Mouse (Mus musculus) central nervous system, embryonic 14 days (tissue): Measurements from ENCODE around the gene Uox. TPM values are rescaled to one million over a fixed set of nuclear protein-coding genes. Genes with fewer than 3 reads are reported as not detected.

Experiments used
- polyA plus RNA-seq: library from polyadenylated mRNA; depleted of rRNA; stranded (reverse); fragments of >200 nt; gene quantifications from 2 replicates; pipeline ENCODE4 v1.2.3, GENCODE M21; 2012; rRNA removed

Gene Uox
- 0.11 TPM in 1 of 2 replicates, not detected in the other for polyA plus RNA-seq

DNA sequence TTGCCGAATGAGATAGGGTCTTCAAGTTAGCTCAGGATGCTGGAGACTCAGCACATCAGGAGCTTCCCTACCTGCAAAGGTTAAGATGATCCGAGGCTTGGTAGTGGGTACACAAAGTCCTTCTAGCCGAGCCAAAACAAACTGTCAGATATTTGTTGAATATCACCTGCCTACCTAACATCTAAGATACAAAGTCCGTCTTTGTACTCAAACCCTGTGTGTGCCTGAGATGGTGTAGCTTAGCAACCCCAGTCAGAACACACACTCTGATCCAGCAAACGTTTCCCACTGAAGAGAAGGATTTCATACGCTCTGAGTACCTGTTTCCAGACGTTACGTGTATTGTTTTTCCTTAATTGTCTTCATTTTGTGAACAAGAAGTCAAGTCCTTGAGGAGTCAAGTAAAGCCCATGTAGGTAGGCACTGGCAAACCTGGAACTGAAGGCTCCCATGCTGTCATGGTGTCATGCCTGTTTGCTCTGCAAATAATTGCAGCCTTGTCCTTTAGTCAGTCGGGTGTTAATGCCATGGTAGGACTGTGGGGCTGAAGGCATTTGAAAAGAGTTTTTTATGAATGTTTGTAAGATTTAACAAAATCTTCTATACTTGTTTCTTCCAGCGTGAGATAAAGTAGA lies at the start of gene Uox:
Gene Uox (plus strand): TSS at position 279 of the 635 bp plus-strand sequence.

GRCm38 (mm10) chr3:146520798-146521651 lies 49.2 kb upstream of the Uox start, which contains the start of gene Rpf1:
Rpf1 (minus strand) TSS chr3:146521429.

GRCm38 (mm10) chr3:146615496-146615895 lies 45.3 kb downstream of the Uox start, which contains the start of gene Dnase2b:
Dnase2b (minus strand) TSS chr3:146615596.

GRCm38 (mm10) chr3:146651217-146651616 lies 81.0 kb downstream of the Uox start, which contains the start of gene 4930503B20Rik:
4930503B20Rik (minus strand) TSS chr3:146651317.

Other genes with a start within 250 kb of the Uox start
- gene Ssx2ip, start 165.8 kb upstream of the Uox start, polyA plus RNA-seq: 12.5 and 13.4 TPM in 2 replicates
- 2.4 and 3.0 TPM in 2 replicates for gene Ctbs, start 120.6 kb upstream of the Uox start, polyA plus RNA-seq
- 10.0 and 10.9 TPM in 2 replicates for gene Spata1, start 70.7 kb upstream of the Uox start, polyA plus RNA-seq
- gene Gng5, start 70.6 kb upstream of the Uox start, polyA plus RNA-seq: 216 and 226 TPM in 2 replicates
- gene Rpf1, start 49.0 kb upstream of the Uox start, polyA plus RNA-seq: 46.6 and 51.9 TPM in 2 replicates
- gene Dnase2b, start 45.2 kb downstream of the Uox start, polyA plus RNA-seq: not detected in 2 replicates
- not detected in 2 replicates for gene 4930503B20Rik, start 80.9 kb downstream of the Uox start, polyA plus RNA-seq
- gene Samd13, start 115.2 kb downstream of the Uox start, polyA plus RNA-seq: 0.21 and 0.38 TPM in 2 replicates
- gene Prkacb, start 242.6 kb downstream of the Uox start, polyA plus RNA-seq: 91.4 and 93.9 TPM in 2 replicates